Mouse (Mus musculus) activated CD4-positive, CD25-positive, alpha-beta regulatory T cell, adult 4 months (primary cell): ENCODE measurements around the gene Ptprg. TPM values are rescaled to one million over a fixed set of nuclear protein-coding genes. Genes with fewer than 3 reads are reported as not detected.

ENCODE experiments used
- ATAC-seq: one replicate; pipeline ENCODE4 v1.8.0; 2017
- polyA plus RNA-seq, 2 experiments: library from polyadenylated mRNA; unstranded; fragments of 100-300 nt; shearing (Covaris generic); gene quantifications; one replicate each; pipeline ENCODE4 v1.2.1; 2017

Gene Ptprg
- polyA plus RNA-seq, 2 experiments from 2014 or later: not detected

DNA sequence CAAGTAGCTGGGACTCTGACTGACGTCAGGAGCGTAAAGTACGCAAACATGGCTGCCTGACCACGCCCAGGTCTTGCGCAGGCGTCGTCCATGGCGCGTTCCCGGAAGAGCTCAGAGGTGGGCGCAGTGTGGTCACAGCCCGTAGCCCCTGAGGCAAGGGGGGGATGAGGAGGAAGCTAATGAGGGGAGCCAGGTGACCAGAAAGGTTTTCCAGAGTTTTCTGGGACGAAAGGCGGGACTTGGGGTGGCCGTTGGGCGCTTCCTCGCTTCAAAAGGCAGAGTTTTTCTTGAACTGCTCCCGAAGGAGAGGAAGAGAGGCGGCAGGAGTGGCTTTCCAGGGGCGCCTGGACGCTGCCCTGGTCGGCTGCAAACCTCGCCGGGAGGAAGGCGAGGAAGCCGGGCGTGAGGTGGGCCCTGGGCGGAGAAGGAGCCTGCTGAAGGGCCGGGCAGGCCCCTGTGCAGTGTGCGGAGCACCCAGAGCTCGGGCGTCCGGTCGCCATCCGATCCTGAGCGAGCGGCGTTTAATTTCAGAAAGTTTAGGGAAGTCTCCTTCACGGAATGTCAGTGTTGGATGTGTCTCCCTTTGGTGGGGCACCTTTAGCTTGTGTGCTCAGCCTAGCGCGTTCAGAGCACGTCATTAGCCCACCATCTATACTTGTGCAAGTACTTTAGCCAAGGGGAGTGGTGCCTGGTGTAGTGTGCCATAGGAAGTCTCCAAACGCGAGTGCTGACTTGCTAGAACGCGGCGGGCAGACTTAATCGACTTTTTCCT, 731.0 kb downstream of the Ptprg start, which contains the start of gene 3830406C13Rik:
Gene 3830406C13Rik, plus strand, starts transcription at position 33 of the 772 bp plus-strand sequence.
- ATAC-seq: peak; percentile 87

DNA sequence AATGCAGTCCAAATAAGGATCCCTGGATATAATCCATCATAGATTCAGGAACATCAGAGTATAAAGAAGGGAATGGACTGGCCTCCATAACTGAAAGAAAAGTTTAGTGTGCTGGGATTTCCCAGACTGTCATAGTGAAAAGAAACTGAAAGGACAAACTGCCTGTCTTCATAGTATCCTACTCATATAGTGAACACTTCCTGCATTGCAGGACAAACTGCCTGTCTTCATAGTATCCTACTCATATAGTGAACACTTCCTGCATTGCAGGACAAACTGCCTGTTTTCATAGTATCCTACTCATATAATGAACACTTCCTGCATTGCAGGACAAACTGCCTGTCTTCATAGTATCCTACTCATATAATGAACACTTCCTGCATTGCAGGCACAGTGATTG, 736.4 kb downstream of the Ptprg start:
- peak; percentile 50 for ATAC-seq

Other genes with a start within 250 kb of the Ptprg start
- gene Gm3839, start 196.8 kb upstream of the Ptprg start, polyA plus RNA-seq: 1 to 10 TPM; 2.3 to 3.5 TPM